Mouse (Mus musculus): ENCODE results near the gene Tmem106a. TPM values are rescaled to one million over a fixed set of nuclear protein-coding genes. Genes with fewer than 3 reads are reported as not detected.
"Not testable (repeated sequence)": the region's sequence is repeated elsewhere in the genome, so short reads cannot be mapped to it uniquely, and the experiment has no call there.

Gene Tmem106a
- polyA plus RNA-seq, 1 experiment, result 0.05 TPM

DNA sequence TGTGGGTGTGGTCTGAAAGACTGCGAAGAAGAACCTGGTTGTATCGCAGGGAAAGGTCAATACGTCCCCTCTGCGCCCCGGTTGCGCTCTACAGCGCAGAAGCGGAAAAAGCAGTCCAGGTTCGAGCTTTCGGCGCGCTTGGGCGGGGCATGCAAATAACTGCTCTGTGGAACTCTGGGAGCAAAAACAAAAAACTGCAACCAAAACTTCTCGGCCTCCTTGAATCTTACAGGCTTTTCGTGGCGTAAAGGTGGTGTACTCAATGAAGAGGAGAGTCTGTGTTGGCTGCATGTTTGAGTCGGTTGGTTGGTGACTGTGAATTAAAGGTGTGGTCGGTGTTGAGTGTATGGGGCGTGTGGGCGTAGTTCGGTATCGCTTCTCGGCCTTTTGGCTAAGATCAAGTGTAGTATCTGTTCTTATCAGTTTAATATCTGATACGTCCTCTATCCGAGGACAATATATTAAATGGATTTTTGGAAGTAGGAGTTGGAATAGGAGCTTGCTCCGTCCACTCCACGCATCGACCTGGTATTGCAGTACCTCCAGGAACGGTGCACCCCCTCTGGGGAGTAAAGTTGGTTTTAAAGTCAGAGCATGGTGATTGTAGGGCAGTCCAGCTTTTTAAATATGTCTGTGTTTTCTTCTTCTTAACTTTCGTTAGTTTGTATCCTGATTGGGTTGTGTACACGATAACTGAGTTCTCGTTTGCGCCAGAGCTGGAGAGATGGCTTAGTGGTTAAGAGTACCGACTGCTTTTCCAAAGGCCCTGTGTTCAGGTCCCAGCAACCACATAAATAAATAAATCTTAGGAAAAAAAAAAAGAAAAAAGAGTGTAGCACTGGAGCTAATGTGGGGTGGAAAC, 45.2 kb downstream of the Tmem106a start, which contains the start of gene Rdm1:
TSS of gene Rdm1 (plus strand) at position 201 of the 862 bp plus-strand sequence.
- H3K36me3 ChIP-seq (ENCODE audit: control insufficient read depth), result peaks cover 10% of the 10 kb centered on the region
- TF ChIP-seq GATA1 (IDR thresholded peaks at IDR 0.05; ENCODE audit: low read length) (no peak), TAL1 (IDR thresholded peaks at IDR 0.05; ENCODE audit: low read length) (no peak)
- peak within 1 kb of the TSS; percentile 78 for H3K4me3 ChIP-seq (replicated peaks)
- H3K9me3 ChIP-seq (ENCODE audit: control insufficient read depth, low read length), result peaks cover 16% of the 10 kb centered on the region
- peaks cover 39% of the 10 kb centered on the region for H3K4me1 ChIP-seq (ENCODE audit: control insufficient read depth)
- H3K27me3 ChIP-seq (ENCODE audit: control insufficient read depth), result no peaks in the 10 kb centered on the region

GRCm38 (mm10) chr11:101627857-101628559, 46.0 kb downstream of the Tmem106a start:
- TF ChIP-seq TAL1 (IDR thresholded peaks at IDR 0.05; ENCODE audit: low read length) (no peak), GATA1 (IDR thresholded peaks at IDR 0.05; ENCODE audit: low read length) (no peak)
- Histone ChIP-seq H3K4me3 (replicated peaks) (peak overlapping the region; percentile 78), H3K9me3 (ENCODE audit: control insufficient read depth, low read length) (peaks cover 13% of the 10 kb centered on the region), H3K36me3 (ENCODE audit: control insufficient read depth) (peaks cover 13% of the 10 kb centered on the region), H3K27me3 (ENCODE audit: control insufficient read depth) (no peaks in the 10 kb centered on the region), H3K4me1 (ENCODE audit: control insufficient read depth) (peaks cover 39% of the 10 kb centered on the region)

DNA sequence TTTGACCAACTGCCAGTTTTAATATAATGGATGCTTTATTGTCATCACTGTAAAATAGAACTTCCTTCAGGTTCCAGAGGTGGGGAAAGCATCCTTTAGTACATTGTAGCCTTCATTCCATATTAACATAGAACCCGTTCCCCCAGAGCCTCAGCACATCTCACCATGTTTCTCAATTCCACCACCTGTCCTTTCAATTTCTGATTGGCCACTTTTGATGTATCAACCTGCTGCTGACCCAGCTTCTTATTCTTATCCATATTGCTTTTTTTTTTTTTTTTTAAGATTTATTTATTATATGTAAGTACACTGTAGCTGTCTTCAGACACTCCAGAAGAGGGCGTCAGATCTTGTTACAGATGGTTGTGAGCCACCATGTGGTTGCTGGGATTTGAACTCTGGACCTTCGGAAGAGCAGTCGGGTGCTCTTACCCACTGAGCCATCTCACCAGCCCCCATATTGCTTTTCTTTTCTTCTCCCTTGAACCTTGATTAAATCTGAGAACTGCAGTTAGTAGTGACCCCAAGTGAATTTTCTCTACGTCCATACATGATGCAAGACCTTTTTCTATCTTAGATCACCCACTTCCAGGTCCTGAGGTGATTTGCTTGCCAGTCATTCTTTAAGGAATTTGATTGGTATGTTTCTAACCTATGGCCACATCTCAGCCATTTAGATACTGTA, 46.8 kb downstream of the Tmem106a start:
- H3K9me3 ChIP-seq (ENCODE audit: control insufficient read depth, low read length); H3K27me3 ChIP-seq (ENCODE audit: control insufficient read depth): not testable (repeated sequence)
- peaks cover 39% of the 10 kb centered on the region for H3K4me1 ChIP-seq (ENCODE audit: control insufficient read depth)
- H3K4me3 ChIP-seq (replicated peaks), result peak overlapping the region; percentile 78
- H3K36me3 ChIP-seq (ENCODE audit: control insufficient read depth), result peaks cover 17% of the 10 kb centered on the region

DNA sequence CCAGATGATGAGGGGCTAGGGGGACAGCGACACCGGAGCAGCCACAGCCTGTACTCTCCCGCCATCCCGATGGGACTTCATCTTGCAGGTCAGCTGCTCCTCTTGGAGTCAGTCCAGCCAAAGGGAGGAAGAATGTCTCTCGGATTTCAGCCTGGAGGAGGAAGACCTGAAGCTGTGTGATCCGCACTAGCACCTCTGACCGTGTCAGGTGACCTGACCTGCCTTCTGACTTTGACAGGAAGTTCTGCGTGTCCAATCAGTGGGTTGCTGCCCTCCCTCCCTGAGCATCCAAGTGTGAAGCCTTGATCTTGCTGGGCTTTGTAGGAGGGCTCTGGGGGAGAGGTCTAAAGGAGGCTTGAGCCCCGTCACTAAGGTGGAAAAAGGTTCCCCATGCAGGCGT, 53.6 kb downstream of the Tmem106a start:
- Histone ChIP-seq H3K4me1 (ENCODE audit: control insufficient read depth) (peaks cover 2% of the 10 kb centered on the region), H3K36me3 (ENCODE audit: control insufficient read depth) (peaks cover 24% of the 10 kb centered on the region), H3K9me3 (ENCODE audit: control insufficient read depth, low read length) (peaks cover 5% of the 10 kb centered on the region; the same call in 1 of the 2 replicates), H3K4me3 (replicated peaks) (no peak overlapping the region), H3K27me3 (ENCODE audit: control insufficient read depth) (peaks cover 7% of the 10 kb centered on the region)
- no peak for TF ChIP-seq GATA1 (IDR thresholded peaks at IDR 0.05; ENCODE audit: low read length)
- no peak for TF ChIP-seq TAL1 (IDR thresholded peaks at IDR 0.05; ENCODE audit: low read length)

GRCm38 (mm10) chr11:101639761-101640160, 57.7 kb downstream of the Tmem106a start:
- peaks cover 18% of the 10 kb centered on the region for H3K4me1 ChIP-seq (ENCODE audit: control insufficient read depth)
- no peak overlapping the region for H3K4me3 ChIP-seq (replicated peaks)
- H3K36me3 ChIP-seq (ENCODE audit: control insufficient read depth), result peaks cover 9% of the 10 kb centered on the region
- H3K27me3 ChIP-seq (ENCODE audit: control insufficient read depth), result peaks cover 7% of the 10 kb centered on the region
- peaks cover 5% of the 10 kb centered on the region; the same call in 1 of the 2 replicates for H3K9me3 ChIP-seq (ENCODE audit: control insufficient read depth, low read length)
- TF ChIP-seq TAL1 (IDR thresholded peaks at IDR 0.05; ENCODE audit: low read length) (no peak), GATA1 (IDR thresholded peaks at IDR 0.05; ENCODE audit: low read length) (no peak)

DNA sequence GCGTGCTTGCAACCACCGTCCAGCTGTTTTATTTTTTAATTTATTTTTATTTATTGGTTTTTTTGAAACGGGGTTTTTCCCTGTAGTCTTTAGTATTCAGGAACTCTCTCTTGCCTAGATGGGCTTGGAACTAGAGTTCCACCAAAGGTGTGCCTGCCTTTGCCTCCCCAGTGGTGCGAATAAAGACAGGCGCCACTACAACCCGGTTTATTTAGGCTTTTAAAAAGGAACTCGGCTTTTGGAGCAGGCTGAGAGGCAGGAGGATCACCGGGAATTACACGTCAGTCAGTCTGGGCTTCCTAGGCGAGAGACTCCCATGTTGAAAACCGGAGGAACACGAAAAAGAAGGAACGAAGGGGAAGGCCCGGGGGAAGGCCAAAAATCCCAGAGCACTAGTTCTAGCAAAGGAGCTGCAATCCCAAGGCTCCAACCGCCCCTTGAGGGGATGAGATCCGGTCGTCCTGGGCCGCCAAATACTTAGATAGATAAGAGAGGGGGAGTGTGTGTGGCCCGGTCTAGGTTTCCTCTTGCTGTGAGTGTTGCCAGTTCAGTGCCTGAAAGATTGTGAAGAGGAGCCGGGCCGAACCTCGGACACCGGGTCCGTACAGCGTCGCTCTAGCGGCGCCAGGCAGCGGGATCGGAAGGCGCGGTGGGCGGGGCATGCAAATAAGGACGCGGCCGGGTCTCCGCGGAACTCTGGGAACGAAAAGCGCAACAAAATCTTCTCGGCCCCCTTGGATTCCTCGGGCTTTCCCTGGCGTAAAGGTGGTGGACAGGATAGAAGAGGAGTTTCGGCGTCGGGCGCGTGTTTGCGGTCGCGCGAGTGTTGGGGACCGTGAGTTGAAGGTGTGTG, 59.0 kb downstream of the Tmem106a start:
- H3K4me1 ChIP-seq (ENCODE audit: control insufficient read depth), result peaks cover 18% of the 10 kb centered on the region
- H3K27me3 ChIP-seq (ENCODE audit: control insufficient read depth); H3K36me3 ChIP-seq (ENCODE audit: control insufficient read depth); H3K9me3 ChIP-seq (ENCODE audit: control insufficient read depth, low read length): not testable (repeated sequence)
- peak overlapping the region; percentile 50 for H3K4me3 ChIP-seq (replicated peaks)

Other genes with a start within 250 kb of the Tmem106a start
- gene G6pc, start 214.7 kb upstream of the Tmem106a start, polyA plus RNA-seq (2012), result not detected in 2 replicates
- 2.9 and 3.7 TPM in 2 replicates for gene Aarsd1, start 164.6 kb upstream of the Tmem106a start, polyA plus RNA-seq (2012)
- gene Gm27029, start 157.4 kb upstream of the Tmem106a start, polyA plus RNA-seq (2012), result 3.6 and 3.7 TPM in 2 replicates
- 0.20 and 0.24 TPM in 2 replicates for gene Rundc1, start 157.2 kb upstream of the Tmem106a start, polyA plus RNA-seq (2012)
- gene Ptges3l, start 156.9 kb upstream of the Tmem106a start, polyA plus RNA-seq (2012), result not detected in 2 replicates
- 28.9 and 48.8 TPM in 2 replicates for gene Rpl27, start 139.9 kb upstream of the Tmem106a start, polyA plus RNA-seq (2012)
- 1.6 and 2.1 TPM in 2 replicates for gene Ifi35, start 133.8 kb upstream of the Tmem106a start, polyA plus RNA-seq (2012)
- gene Rnd2, start 117.2 kb upstream of the Tmem106a start, polyA plus RNA-seq (2012), result 0.09 and 0.16 TPM in 2 replicates
- gene Vat1, start 116.0 kb upstream of the Tmem106a start, polyA plus RNA-seq (2012), result 0.69 and 0.80 TPM in 2 replicates
- gene Brca1, start 30.3 kb upstream of the Tmem106a start, polyA plus RNA-seq (2012), result 0.40 and 0.44 TPM in 2 replicates
- 2.0 and 5.3 TPM in 2 replicates for gene Nbr1, start 30.1 kb upstream of the Tmem106a start, polyA plus RNA-seq (2012)
- gene Gm11634, start 17.0 kb downstream of the Tmem106a start, polyA plus RNA-seq (2012), result not detected in 2 replicates
- gene Rdm1, start 45.0 kb downstream of the Tmem106a start, polyA plus RNA-seq (2012), result 1.4 and 2.2 TPM in 2 replicates
- gene Arl4d, start 83.3 kb downstream of the Tmem106a start, polyA plus RNA-seq (2012), result 0.04 and 0.13 TPM in 2 replicates
- gene Dhx8, start 150.7 kb downstream of the Tmem106a start, polyA plus RNA-seq (2012), result 0.88 and 0.89 TPM in 2 replicates
- 0.09 TPM in 1 of 2 replicates, not detected in the other for gene Etv4, start 203.1 kb downstream of the Tmem106a start, polyA plus RNA-seq (2012)